Comparison of ENCODE assay signal across 20 mouse cellular contexts in genomic region chr4:151213475-151213874, GRCm38 (mm10).
A peak's percentile ranks its signal among the peaks of the same experiment; 100 is the strongest.
DNase-seq lines count a peak whose midpoint lies in the region; ATAC-seq lines count a peak whose summit lies in the region.
"Had no signal": no experiment of that assay in that cellular context is flagged by ENCODE, and none has a peak within 500 bp of the region (broad histone marks: within the 10 kb centered on the region; RNA-seq: fewer than 3 reads in every experiment).

No protein-coding gene starts in this region.

- H3K4me1 ChIP-seq in hindbrain, embryonic 16.5 days (ENCODE audit: control insufficient read depth, insufficient read depth, low read depth, low read length), result peaks cover 25% of the 10 kb centered on the region
- H3K4me1 ChIP-seq in hindbrain, embryonic 12.5 days, result peaks cover 18% of the 10 kb centered on the region
- H3K4me1 ChIP-seq in neural tube, embryonic 13.5 days (replicated peaks), result peaks cover 47% of the 10 kb centered on the region
- H3K4me1 ChIP-seq in neural tube, embryonic 15.5 days, result peaks cover 51% of the 10 kb centered on the region
- H3K4me1 ChIP-seq in midbrain, embryonic 14.5 days (ENCODE audit: control insufficient read depth, insufficient read depth, low read length), result peaks cover 12% of the 10 kb centered on the region
- H3K4me1 ChIP-seq: embryonic facial prominence, embryonic 15.5 days had no signal

- DNase-seq in midbrain, embryonic 14.5 days, result peak; percentile 31
- peak; percentile 25 for DNase-seq in testis, postnatal 14 days (ENCODE audit: low spot score)
- no peak for DNase-seq in embryo, embryonic 10 days (ENCODE audit: low spot score)
- DNase-seq: adrenal gland, adult 8-10 months; adrenal gland, postnatal 36 days; cerebellum, adult 2 months; cerebellum, postnatal 10 days; embryo, embryonic 11 days; gastrocnemius, adult 2 months; gastrocnemius, postnatal 25 days had no signal

- no peak overlapping the region for H3K9ac ChIP-seq in hindbrain, embryonic 16.5 days (ENCODE audit: low read depth, low read length)
- H3K9ac ChIP-seq in hindbrain, embryonic 12.5 days, result no peak overlapping the region
- no peak overlapping the region for H3K9ac ChIP-seq in neural tube, embryonic 13.5 days
- no peak overlapping the region for H3K9ac ChIP-seq in neural tube, embryonic 15.5 days (replicated peaks)
- H3K9ac ChIP-seq in midbrain, embryonic 14.5 days (replicated peaks; ENCODE audit: low read length), result no peak overlapping the region
- H3K9ac ChIP-seq: embryonic facial prominence, embryonic 15.5 days; heart, embryonic 12.5 days had no signal

- H3K27me3 ChIP-seq in hindbrain, embryonic 16.5 days (replicated peaks; ENCODE audit: control insufficient read depth, insufficient read depth, low read length), result no peaks in the 10 kb centered on the region
- H3K27me3 ChIP-seq in hindbrain, embryonic 12.5 days, result 0 out of 2 replicates have a peak, but pooled peaks cover 3% of the 10 kb centered on the region
- no peaks in the 10 kb centered on the region for H3K27me3 ChIP-seq in neural tube, embryonic 13.5 days
- no peaks in the 10 kb centered on the region for H3K27me3 ChIP-seq in neural tube, embryonic 15.5 days (replicated peaks)
- H3K27me3 ChIP-seq in midbrain, embryonic 14.5 days (ENCODE audit: control insufficient read depth, insufficient read depth, low read length), result no peaks in the 10 kb centered on the region
- H3K27me3 ChIP-seq: CH12.LX; embryonic facial prominence, embryonic 15.5 days had no signal

- no peaks in the 10 kb centered on the region for H3K9me3 ChIP-seq in hindbrain, embryonic 16.5 days (ENCODE audit: control insufficient read depth, low read length)
- H3K9me3 ChIP-seq in hindbrain, embryonic 12.5 days (replicated peaks), result no peaks in the 10 kb centered on the region
- no peaks in the 10 kb centered on the region for H3K9me3 ChIP-seq in neural tube, embryonic 13.5 days
- no peaks in the 10 kb centered on the region for H3K9me3 ChIP-seq in neural tube, embryonic 15.5 days (replicated peaks)
- no peaks in the 10 kb centered on the region for H3K9me3 ChIP-seq in midbrain, embryonic 14.5 days (ENCODE audit: control insufficient read depth, low read length)
- H3K9me3 ChIP-seq: embryonic facial prominence, embryonic 15.5 days; forebrain, embryonic 10.5 days; heart, embryonic 12.5 days had no signal

- no peaks in the 10 kb centered on the region for H3K36me3 ChIP-seq in hindbrain, embryonic 16.5 days (ENCODE audit: control insufficient read depth, insufficient read depth, low read length)
- H3K36me3 ChIP-seq in hindbrain, embryonic 12.5 days, result no peaks in the 10 kb centered on the region
- no peaks in the 10 kb centered on the region for H3K36me3 ChIP-seq in neural tube, embryonic 13.5 days
- no peaks in the 10 kb centered on the region for H3K36me3 ChIP-seq in neural tube, embryonic 15.5 days
- no peaks in the 10 kb centered on the region for H3K36me3 ChIP-seq in midbrain, embryonic 14.5 days (ENCODE audit: control insufficient read depth, insufficient read depth, low read length)
- H3K36me3 ChIP-seq: embryonic facial prominence, embryonic 15.5 days; forebrain, embryonic 10.5 days; heart, embryonic 12.5 days had no signal

- H3K4me2 ChIP-seq in hindbrain, embryonic 16.5 days (ENCODE audit: low read length), result no peak overlapping the region
- no peak overlapping the region for H3K4me2 ChIP-seq in hindbrain, embryonic 12.5 days (replicated peaks)
- no peak overlapping the region for H3K4me2 ChIP-seq in neural tube, embryonic 13.5 days
- H3K4me2 ChIP-seq in neural tube, embryonic 15.5 days, result no peak overlapping the region
- no peak overlapping the region for H3K4me2 ChIP-seq in midbrain, embryonic 14.5 days (ENCODE audit: low read length)
- H3K4me2 ChIP-seq: embryonic facial prominence, embryonic 15.5 days; heart, embryonic 12.5 days had no signal

- 37% methylated on average over 11 of the region's 11 CpGs for WGBS in hindbrain, embryonic 16.5 days
- WGBS in hindbrain, embryonic 12.5 days, result 62% methylated on average over 11 of the region's 11 CpGs
- WGBS in neural tube, embryonic 13.5 days, result 39% methylated on average over 11 of the region's 11 CpGs
- WGBS in neural tube, embryonic 15.5 days, result 30% methylated on average over 11 of the region's 11 CpGs
- WGBS in midbrain, embryonic 14.5 days, result 55% methylated on average over 11 of the region's 11 CpGs

- H3K4me3 ChIP-seq in hindbrain, embryonic 16.5 days (ENCODE audit: low read length), result no peak overlapping the region
- no peak overlapping the region for H3K4me3 ChIP-seq in hindbrain, embryonic 12.5 days
- H3K4me3 ChIP-seq in neural tube, embryonic 13.5 days, result no peak overlapping the region
- no peak overlapping the region for H3K4me3 ChIP-seq in neural tube, embryonic 15.5 days (replicated peaks)
- H3K4me3 ChIP-seq in midbrain, embryonic 14.5 days (replicated peaks; ENCODE audit: low read depth, low read length), result no peak overlapping the region
- H3K4me3 ChIP-seq: embryonic facial prominence, embryonic 15.5 days; erythroblast, embryonic 14.5 days; forebrain, embryonic 10.5 days; gastrocnemius, adult 2 months; heart, embryonic 12.5 days had no signal

- 0 out of 2 replicates have a peak, but pooled peaks have one; percentile 13 for ATAC-seq in hindbrain, embryonic 16.5 days
- ATAC-seq in hindbrain, embryonic 12.5 days (ENCODE audit: low FRiP score), result no peak
- no peak for ATAC-seq in neural tube, embryonic 13.5 days (ENCODE audit: low read depth)
- ATAC-seq in neural tube, embryonic 15.5 days (ENCODE audit: low FRiP score), result no peak
- ATAC-seq in midbrain, embryonic 14.5 days (ENCODE audit: low FRiP score, low TSS enrichment), result no peak
- ATAC-seq: forebrain, embryonic 14.5 days had no signal

- H3K27ac ChIP-seq in hindbrain, embryonic 16.5 days (ENCODE audit: low read depth, low read length), result peak overlapping the region; percentile 49; the same call in 1 of the 2 replicates
- H3K27ac ChIP-seq in hindbrain, embryonic 12.5 days, result no peak overlapping the region; the same call in 1 of the 2 replicates
- H3K27ac ChIP-seq in neural tube, embryonic 13.5 days (replicated peaks), result peak overlapping the region; percentile 6; the same call in 1 of the 2 replicates
- H3K27ac ChIP-seq in neural tube, embryonic 15.5 days (replicated peaks), result no peak overlapping the region; the same call in 1 of the 2 replicates
- H3K27ac ChIP-seq in midbrain, embryonic 14.5 days (replicated peaks; ENCODE audit: low read depth, low read length), result no peak overlapping the region
- H3K27ac ChIP-seq: embryonic facial prominence, embryonic 15.5 days; forebrain, embryonic 10.5 days; gastrocnemius, adult 2 months had no signal

Comparison
In these comparisons a context has a peak if more than half of its experiments do, and no peak if none do; other contexts are left out.
1. H3K27ac ChIP-seq: peak in hindbrain, embryonic 16.5 days (single experiment) and neural tube, embryonic 13.5 days (single experiment); none in hindbrain, embryonic 12.5 days (single experiment), neural tube, embryonic 15.5 days (single experiment) and midbrain, embryonic 14.5 days (single experiment).